Mouse (Mus musculus): ENCODE results near the gene Cdr1.

The Cdr1 gene

GRCm38 (mm10) chrX:61185458-61185857 lies at the start of gene Cdr1:
Gene Cdr1, minus strand, starts transcription at chrX:61185558.
- DNase-seq = no peak

GRCm38 (mm10) chrX:61185869-61186268 lies 511 bp upstream of the Cdr1 start:
- DNase-seq = no peak

GRCm38 (mm10) chrX:61166519-61166918 lies 18.8 kb downstream of the Cdr1 start:
- DNase-seq = no peak

GRCm38 (mm10) chrX:61161249-61161648 lies 24.1 kb downstream of the Cdr1 start:
- no peak for DNase-seq

- DNase-seq = no peak
These were observed 30.6 kb downstream of the Cdr1 start for GRCm38 (mm10) chrX:61154657-61155256.

- no peak for DNase-seq
These were observed 31.1 kb downstream of the Cdr1 start for GRCm38 (mm10) chrX:61154246-61154645.

- DNase-seq = no peak
These were observed 38.8 kb downstream of the Cdr1 start for GRCm38 (mm10) chrX:61146569-61146968.

GRCm38 (mm10) chrX:61145416-61145815 lies 39.9 kb downstream of the Cdr1 start:
- peak; percentile 6 to 8 for DNase-seq

GRCm38 (mm10) chrX:61134592-61134991 lies 50.8 kb downstream of the Cdr1 start:
- no peak for DNase-seq

Measured in kidney, adult 8-10 months (tissue).